Mouse (Mus musculus): ENCODE measurements around the gene Prss56.

The Prss56 gene

GRCm38 (mm10) chr1:87232197-87232596 is 49.1 kb downstream of the Prss56 start:
- DNase-seq (ENCODE audit: low spot score), result no peak

Measured in MN1 (cell line).